Mouse (Mus musculus) CH12.LX (cell line): ENCODE data around the gene Far1. TPM values are rescaled to one million over a fixed set of nuclear protein-coding genes. Genes with fewer than 3 reads are reported as not detected.
A peak's percentile ranks its signal among the peaks of the same experiment; 100 is the strongest.

Experiments
- DNase-seq: peaks from one replicate; pipeline ENCODE4 v3.0.0-alpha.2; 2013; ENCODE audit errors: extremely low read depth
- H3K27ac ChIP-seq: 2 replicates; pipeline ENCODE4 v1.5.1; 2012; ENCODE audit warnings: low read depth, mild to moderate bottlenecking, control low read depth, moderate library complexity; ENCODE audit not compliant: insufficient read depth
- H3K27me3 ChIP-seq: replicated peaks from 2 replicates; pipeline ENCODE3; 2012; ENCODE audit warnings: inconsistent platforms
- H3K36me3 ChIP-seq, 2 experiments: replicated peaks in 1 of 2; 2 replicates each; pipeline versions ENCODE3 to v1.6.1; 2012; ENCODE audit warnings: inconsistent platforms in 1 of 2, low read length in 1 of 2, mild to moderate bottlenecking in 1 of 2, mixed read lengths in 1 of 2, moderate library complexity in 1 of 2; ENCODE audit not compliant: control insufficient read depth in 1 of 2, insufficient read depth in 1 of 2
- H3K4me1 ChIP-seq, 2 experiments: 2 replicates each; pipeline ENCODE4 v1.6.1; 2012; ENCODE audit warnings: inconsistent platforms in 1 of 2, moderate library complexity in 1 of 2; ENCODE audit not compliant: insufficient read depth in 2 of 2, control insufficient read depth in 1 of 2
- H3K4me2 ChIP-seq: 2 replicates; pipeline ENCODE4 v1.6.1; 2012; ENCODE audit warnings: low read depth, mild to moderate bottlenecking, control low read depth; ENCODE audit not compliant: poor library complexity, insufficient read depth, severe bottlenecking
- H3K4me3 ChIP-seq, 3 experiments: fragments of 150-350 bp in 1 of 3; sonication (generic) in 1 of 3; replicated peaks in 1 of 3; 2 replicates each; pipeline versions ENCODE3 to v1.5.1; 2011 to 2012; ENCODE audit warnings: low read depth in 2 of 3, low read length in 2 of 3, mild to moderate bottlenecking in 2 of 3, moderate library complexity in 2 of 3, control low read depth in 1 of 3, improper control_type of control experiment in 1 of 3, inconsistent platforms in 1 of 3, mixed read lengths in 1 of 3; ENCODE audit not compliant: poor library complexity in 1 of 3
- H3K79me2 ChIP-seq: replicated peaks from 2 replicates; pipeline ENCODE4 v1.6.1; 2012; ENCODE audit warnings: mild to moderate bottlenecking, moderate library complexity; ENCODE audit not compliant: control insufficient read depth, poor library complexity, insufficient read depth, severe bottlenecking; ENCODE audit errors: extremely low read depth
- H3K9ac ChIP-seq: 2 replicates; pipeline ENCODE4 v1.6.1; 2012; ENCODE audit warnings: low read depth, mild to moderate bottlenecking, control low read depth, moderate library complexity; ENCODE audit not compliant: insufficient read depth
- H3K9me3 ChIP-seq: replicated peaks from 2 replicates; pipeline ENCODE3; 2012; ENCODE audit warnings: low read length, inconsistent platforms, mixed read lengths
- CHD1 ChIP-seq: IDR thresholded peaks from 2 replicates; pipeline ENCODE4 v1.6.1; 2012; ENCODE audit warnings: low read depth, low read length, improper control_type of control experiment, inconsistent platforms
- CHD2 ChIP-seq: IDR thresholded peaks from 2 replicates; pipeline ENCODE4 v1.6.1; 2011; ENCODE audit warnings: low read length, improper control_type of control experiment
- CTCF ChIP-seq, 2 experiments: IDR thresholded peaks in 1 of 2; conservative IDR thresholded peaks in 1 of 2; 2 replicates each; pipeline ENCODE4 v1.5.1; 2011 to 2012; ENCODE audit warnings: low read depth in 2 of 2, low read length in 2 of 2, improper control_type of control experiment in 1 of 2, inconsistent platforms in 1 of 2, mild to moderate bottlenecking in 1 of 2, moderate library complexity in 1 of 2
- EP300 ChIP-seq: IDR thresholded peaks from 2 replicates; pipeline ENCODE4 v1.6.1; 2011; ENCODE audit warnings: low read length, improper control_type of control experiment
- ETS1 ChIP-seq: conservative IDR thresholded peaks from 2 replicates; pipeline ENCODE4 v1.6.1; 2012; ENCODE audit warnings: low read depth, mild to moderate bottlenecking, inconsistent platforms, low read length, improper control_type of control experiment, moderate library complexity
- GABPA ChIP-seq: IDR thresholded peaks from 2 replicates; pipeline ENCODE4 v1.6.1; 2012; ENCODE audit warnings: low read depth, low read length, improper control_type of control experiment, inconsistent platforms; ENCODE audit not compliant: insufficient replicate concordance
- IRF4 ChIP-seq: IDR thresholded peaks from 2 replicates; pipeline ENCODE4 v1.6.1; 2014; ENCODE audit warnings: low read depth, mild to moderate bottlenecking, inconsistent platforms, low read length, improper control_type of control experiment
- JUN ChIP-seq: IDR thresholded peaks from 2 replicates; pipeline ENCODE4 v1.6.1; 2011; ENCODE audit warnings: low read depth, mild to moderate bottlenecking, low read length, improper control_type of control experiment, moderate library complexity; ENCODE audit not compliant: insufficient read depth
- JUND ChIP-seq: conservative IDR thresholded peaks from 2 replicates; pipeline ENCODE4 v1.6.1; 2011; ENCODE audit warnings: low read depth, low read length, improper control_type of control experiment
- KAT2A ChIP-seq: IDR thresholded peaks from 2 replicates; pipeline ENCODE4 v1.6.1; 2012; ENCODE audit warnings: low read length, improper control_type of control experiment, inconsistent platforms; ENCODE audit not compliant: insufficient replicate concordance
- MAFK ChIP-seq: IDR thresholded peaks from 2 replicates; pipeline ENCODE4 v1.6.1; 2011; ENCODE audit warnings: low read length, improper control_type of control experiment; ENCODE audit not compliant: insufficient replicate concordance
- MAX ChIP-seq: IDR thresholded peaks from 2 replicates; pipeline ENCODE4 v1.6.1; 2011; ENCODE audit warnings: low read length, improper control_type of control experiment
- MAZ ChIP-seq: IDR thresholded peaks from 2 replicates; pipeline ENCODE4 v1.6.1; 2012; ENCODE audit warnings: low read depth, mild to moderate bottlenecking, inconsistent platforms, low read length, improper control_type of control experiment, moderate library complexity
- MEF2A ChIP-seq: IDR thresholded peaks from 2 replicates; pipeline ENCODE4 v1.6.1; 2014; ENCODE audit warnings: low read depth, mild to moderate bottlenecking, inconsistent platforms, low read length, improper control_type of control experiment, borderline replicate concordance
- MXI1 ChIP-seq: IDR thresholded peaks from 2 replicates; pipeline ENCODE4 v1.6.1; 2011; ENCODE audit warnings: mild to moderate bottlenecking, low read depth, low read length, improper control_type of control experiment
- MYC ChIP-seq: IDR thresholded peaks from 2 replicates; pipeline ENCODE4 v1.6.1; 2011; ENCODE audit warnings: low read depth, mild to moderate bottlenecking, improper control_type of control experiment, low read length
- NELFE ChIP-seq: IDR thresholded peaks from 2 replicates; pipeline ENCODE4 v1.6.1; 2011; ENCODE audit warnings: low read depth, low read length, improper control_type of control experiment
- POLR2A ChIP-seq: IDR thresholded peaks from 2 replicates; pipeline ENCODE4 v1.6.1; 2011; ENCODE audit warnings: low read depth, mild to moderate bottlenecking, improper control_type of control experiment, low read length
- POLR2AphosphoS2 ChIP-seq: IDR thresholded peaks from 2 replicates; pipeline ENCODE4 v1.6.1; 2011; ENCODE audit warnings: low read depth, low read length, improper control_type of control experiment
- SIN3A ChIP-seq: IDR thresholded peaks from 2 replicates; pipeline ENCODE4 v1.6.1; 2012; ENCODE audit warnings: low read length, improper control_type of control experiment, inconsistent platforms
- SMC3 ChIP-seq: IDR thresholded peaks from 2 replicates; pipeline ENCODE4 v1.6.1; 2011; ENCODE audit warnings: low read depth, low read length, improper control_type of control experiment
- UBTF ChIP-seq: IDR thresholded peaks from 2 replicates; pipeline ENCODE4 v1.6.1; 2012; ENCODE audit warnings: low read depth, mild to moderate bottlenecking, inconsistent platforms, low read length, improper control_type of control experiment, moderate library complexity
- ZC3H11A ChIP-seq: IDR thresholded peaks from 2 replicates; pipeline ENCODE4 v1.6.1; 2012; ENCODE audit warnings: low read depth, mild to moderate bottlenecking, inconsistent platforms, low read length, improper control_type of control experiment
- ZKSCAN1 ChIP-seq: IDR thresholded peaks from 2 replicates; pipeline ENCODE4 v1.6.1; 2012; ENCODE audit warnings: low read depth, inconsistent platforms, low read length, improper control_type of control experiment, borderline replicate concordance
- dilution Hi-C: fragments of 300-500 bp; cut with MboI; formaldehyde crosslinking; loops from 2 replicates; pipeline ENCODE4 v1.14.3; 2020; ENCODE audit warnings: low sequenced_read_pairs; ENCODE audit not compliant: extremely low pct_unique_long_range_greater_than_20kb, extremely low pct_ligation_motif_present
- in situ Hi-C: fragments of 300-500 bp; cut with MboI; formaldehyde crosslinking; loops from 3 replicates; pipeline ENCODE4 v1.14.3; 2019; ENCODE audit warnings: low sequenced_read_pairs, low pct_ligation_motif_present, low pct_unique_long_range_greater_than_20kb, mixed read lengths
- polyA plus RNA-seq: library from polyadenylated mRNA; unstranded; fragments of >175 nt; gene quantifications from 2 replicates; pipeline ENCODE4 v1.2.1, GENCODE M21; 2012; ENCODE audit warnings: low read depth; ENCODE audit not compliant: insufficient read length
- total RNA-seq, 2 experiments: library from RNA; depleted of rRNA; stranded (reverse); fragments of 300-350 nt in 1 of 2; fragments of >200 nt in 1 of 2; gene quantifications; 2 replicates each; pipeline ENCODE4 v1.2.3; 2012 to 2014

The Far1 gene
- total and polyA plus RNA-seq, 3 experiments: 73.4 to 170 (median 97.3) TPM

- TF ChIP-seq MYC (peak; percentile 70; the same call in 1 of the 2 replicates), ETS1 (peak; percentile 36)
Observed at GRCm38 (mm10) chr7:113505516-113506045, 8.1 kb upstream of the Far1 start (continued).

GRCm38 (mm10) chr7:113507846-113508245 lies 5.8 kb upstream of the Far1 start:
- dilution Hi-C loops (no loop called here), in situ Hi-C loops (no loop called here)
- Histone ChIP-seq H3K9me3 (no peaks in the 10 kb centered on the region), H3K4me3 (no peak overlapping the region), H3K27me3 (no peaks in the 10 kb centered on the region), H3K9ac (no peak overlapping the region), H3K27ac (peak overlapping the region; percentile 34), H3K36me3 (no peaks in the 10 kb centered on the region), H3K79me2 (no peaks in the 10 kb centered on the region), H3K4me1 (peaks cover 20 to 82% of the 10 kb centered on the region in 2 experiments), H3K4me2 (no peak overlapping the region)
- TF ChIP-seq UBTF (no peak), NELFE (no peak), POLR2A (no peak), ZC3H11A (no peak), SMC3 (no peak), SIN3A (no peak), IRF4 (no peak), CTCF (conservative IDR thresholded peaks at IDR 0.05 in 1 of 2, IDR thresholded peaks at IDR 0.05 in 1 of 2; ENCODE audit: low read depth in 2 of 2, low read length in 2 of 2) (no peak), MAZ (no peak), GABPA (no peak), JUND (no peak), EP300 (no peak), JUN (no peak), MAFK (no peak), CHD1 (no peak), KAT2A (no peak), CHD2 (no peak)
- DNase-seq: no peak

DNA sequence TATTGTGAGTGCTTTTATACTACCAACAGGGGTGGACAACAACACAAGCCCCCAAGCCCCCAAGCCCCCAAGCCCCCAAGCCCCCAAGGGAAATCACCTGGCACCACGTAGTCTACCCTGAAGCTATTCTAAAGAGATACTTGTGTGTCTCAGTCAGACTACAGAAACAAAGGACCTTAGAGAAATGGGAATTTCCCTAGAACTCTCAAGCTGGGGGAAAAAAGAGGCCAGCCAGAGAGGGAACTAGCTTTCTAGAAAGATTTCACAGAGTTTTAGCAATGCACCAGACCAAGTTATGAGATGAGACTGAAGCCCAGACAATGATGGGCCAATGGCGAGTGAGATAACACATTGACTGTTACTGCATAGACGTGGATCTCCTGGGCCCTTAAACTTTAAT lies 2.2 kb upstream of the Far1 start:
- in situ Hi-C loops: loop anchor here (10.0 kb wide), 2 partner anchors 73 to 137 kb away; no protein-coding TSS in a partner anchor

More for the DNA sequence above, 2.2 kb upstream of the Far1 start:
- Histone ChIP-seq H3K4me2 (peak overlapping the region; percentile 58), H3K4me3 (peak overlapping the region; percentile 33 to 96 (median 91)), H3K9ac (peak overlapping the region; percentile 90; the same call in 1 of the 2 replicates), H3K36me3 (no peaks in the 10 kb centered on the region), H3K9me3 (no peaks in the 10 kb centered on the region), H3K27ac (peak overlapping the region; percentile 99), H3K79me2 (peaks cover 23% of the 10 kb centered on the region), H3K27me3 (no peaks in the 10 kb centered on the region), H3K4me1 (peaks cover 14 to 65% of the 10 kb centered on the region in 2 experiments)
- peak; percentile 75 for DNase-seq
- TF ChIP-seq ETS1 (peak; percentile 48; the same call in 1 of the 2 replicates), EP300 (peak; percentile 55), MEF2A (peak; percentile 64; the same call in 1 of the 2 replicates), POLR2A (peak; percentile 36; the same call in 1 of the 2 replicates), ZKSCAN1 (no peak), POLR2AphosphoS2 (no peak), NELFE (no peak), MXI1 (no peak), MAX (no peak)
- dilution Hi-C loops: no loop called here
